Mouse (Mus musculus) kidney, embryonic 16.5 days (tissue): ENCODE data around the gene Tmem200c. TPM values are rescaled to one million over a fixed set of nuclear protein-coding genes. Genes with fewer than 3 reads are reported as not detected.
A peak's percentile ranks its signal among the peaks of the same experiment; 100 is the strongest.

ENCODE experiments used
- ATAC-seq: fragments of 200-750 bp; cut with Nextera tagmentation; 2 replicates; pipeline ENCODE4 v1.8.0; 2017; ENCODE audit warnings: moderate TSS enrichment; ENCODE audit not compliant: low FRiP score, low TSS enrichment
- H3K27ac ChIP-seq: fragments of 300-500 bp; sonication (generic); 2 replicates; pipeline ENCODE4 v1.5.1; 2014; ENCODE audit warnings: low read length
- H3K27me3 ChIP-seq: fragments of 300-500 bp; sonication (generic); 2 replicates; pipeline ENCODE4 v1.6.1; 2014; ENCODE audit warnings: low read length, control low read depth, mixed read lengths; ENCODE audit not compliant: insufficient read depth
- H3K36me3 ChIP-seq: fragments of 300-500 bp; sonication (generic); 2 replicates; pipeline ENCODE4 v1.6.1; 2014; ENCODE audit warnings: low read length, control low read depth, mixed read lengths; ENCODE audit not compliant: insufficient read depth
- H3K4me1 ChIP-seq: fragments of 300-500 bp; sonication (generic); 2 replicates; pipeline ENCODE4 v1.6.1; 2014; ENCODE audit warnings: low read length, control low read depth, mixed read lengths; ENCODE audit not compliant: insufficient read depth
- H3K4me2 ChIP-seq: fragments of 300-500 bp; sonication (generic); replicated peaks from 2 replicates; pipeline ENCODE4 v1.6.1; 2014; ENCODE audit warnings: low read depth, low read length
- H3K4me3 ChIP-seq: fragments of 300-500 bp; sonication (generic); 2 replicates; pipeline ENCODE4 v1.5.1; 2014; ENCODE audit warnings: mild to moderate bottlenecking, low read length
- H3K9ac ChIP-seq: fragments of 300-500 bp; sonication (generic); replicated peaks from 2 replicates; pipeline ENCODE4 v1.6.1; 2014; ENCODE audit warnings: low read length
- H3K9me3 ChIP-seq: fragments of 300-500 bp; sonication (generic); 2 replicates; pipeline ENCODE4 v1.6.1; 2016; ENCODE audit warnings: low read length, control low read depth
- WGBS: fragments of 180-500 bp; shearing (Covaris S2); extraction: QIAGEN DNeasy Blood & Tissue Kit; methylation state at CpG from one replicate; pipeline ENCODE4 v1.1.7; 2014; 5-methylcytosine and 5-hydroxymethylcytosine counted together
- polyA plus RNA-seq: library from polyadenylated mRNA; unstranded; fragments of >200 nt; fragmentation: Nextera tagmentation; extraction: Ambion mirVana; gene quantifications from 2 replicates; pipeline ENCODE4 v1.2.1, GENCODE M21; 2015

Gene Tmem200c
- polyA plus RNA-seq = 0.41 and 0.52 TPM in 2 replicates

GRCm38 (mm10) chr17:68826323-68826722 is at the start of gene Tmem200c:
TSS of gene Tmem200c (plus strand) at chr17:68826623.
- no peaks in the 10 kb centered on the region for H3K36me3 ChIP-seq
- no peak within 1 kb of the TSS for H3K4me3 ChIP-seq
- no peaks in the 10 kb centered on the region for H3K9me3 ChIP-seq
- ATAC-seq = no peak
- no peak within 1 kb of the TSS for H3K27ac ChIP-seq
- H3K27me3 ChIP-seq = no peaks in the 10 kb centered on the region
- H3K9ac ChIP-seq = no peak within 1 kb of the TSS
- no peaks in the 10 kb centered on the region for H3K4me1 ChIP-seq
- H3K4me2 ChIP-seq = no peak within 1 kb of the TSS
- 86% methylated on average over 6 of the region's 6 CpGs for WGBS

- H3K27ac ChIP-seq = no peak overlapping the region
- no peaks in the 10 kb centered on the region for H3K4me1 ChIP-seq
- H3K36me3 ChIP-seq = no peaks in the 10 kb centered on the region
- ATAC-seq = no peak
- H3K4me2 ChIP-seq = no peak overlapping the region
- WGBS = 86% methylated on average over 4 of the region's 4 CpGs
- H3K27me3 ChIP-seq = no peaks in the 10 kb centered on the region
- no peak overlapping the region for H3K4me3 ChIP-seq
- H3K9me3 ChIP-seq = no peaks in the 10 kb centered on the region; the same call in 1 of the 2 replicates
- no peak overlapping the region for H3K9ac ChIP-seq
Observed at GRCm38 (mm10) chr17:68793741-68794140, 32.7 kb upstream of the Tmem200c start.

GRCm38 (mm10) chr17:68836655-68837012 is 10.2 kb downstream of the Tmem200c start:
- Histone ChIP-seq H3K27ac (no peak overlapping the region), H3K4me3 (peak overlapping the region; percentile 59), H3K27me3 (peaks cover 66% of the 10 kb centered on the region), H3K4me1 (peaks cover 25% of the 10 kb centered on the region), H3K4me2 (peak overlapping the region; percentile 91), H3K9me3 (no peaks in the 10 kb centered on the region), H3K9ac (peak overlapping the region; percentile 53), H3K36me3 (no peaks in the 10 kb centered on the region)
- WGBS = 1% methylated on average over 14 of the region's 15 CpGs
- peak; percentile 43; the same call in 1 of the 2 replicates for ATAC-seq

- Histone ChIP-seq H3K4me2 (peak overlapping the region; percentile 91), H3K36me3 (no peaks in the 10 kb centered on the region), H3K4me1 (peaks cover 30% of the 10 kb centered on the region), H3K9me3 (no peaks in the 10 kb centered on the region), H3K27me3 (peaks cover 71% of the 10 kb centered on the region), H3K9ac (peak overlapping the region; percentile 53), H3K4me3 (peak overlapping the region; percentile 59), H3K27ac (no peak overlapping the region)
- peak; percentile 47; the same call in 1 of the 2 replicates for ATAC-seq
- WGBS = 1% methylated on average over 66 of the region's 72 CpGs
Observed at GRCm38 (mm10) chr17:68837013-68837858, 10.8 kb downstream of the Tmem200c start.

GRCm38 (mm10) chr17:68837859-68838194 is 11.4 kb downstream of the Tmem200c start:
- H3K4me3 ChIP-seq = peak overlapping the region; percentile 59
- no peaks in the 10 kb centered on the region for H3K36me3 ChIP-seq
- WGBS = 7% methylated on average over 4 of the region's 4 CpGs
- no peak for ATAC-seq
- no peaks in the 10 kb centered on the region for H3K9me3 ChIP-seq
- H3K4me2 ChIP-seq = peak overlapping the region; percentile 91
- peaks cover 30% of the 10 kb centered on the region for H3K4me1 ChIP-seq
- H3K27ac ChIP-seq = no peak overlapping the region
- peak overlapping the region; percentile 53; the same call in 1 of the 2 replicates for H3K9ac ChIP-seq
- H3K27me3 ChIP-seq = peaks cover 71% of the 10 kb centered on the region

GRCm38 (mm10) chr17:68839888-68840571 is 13.6 kb downstream of the Tmem200c start:
- WGBS = 10% methylated on average over 17 of the region's 17 CpGs
- Histone ChIP-seq H3K4me2 (peak overlapping the region; percentile 91), H3K9me3 (no peaks in the 10 kb centered on the region), H3K9ac (no peak overlapping the region), H3K36me3 (no peaks in the 10 kb centered on the region), H3K4me3 (peak overlapping the region; percentile 58), H3K27ac (no peak overlapping the region), H3K4me1 (peaks cover 30% of the 10 kb centered on the region), H3K27me3 (peaks cover 70% of the 10 kb centered on the region)
- no peak for ATAC-seq

GRCm38 (mm10) chr17:68840572-68840939 is 14.1 kb downstream of the Tmem200c start:
- Histone ChIP-seq H3K9me3 (no peaks in the 10 kb centered on the region), H3K27ac (no peak overlapping the region), H3K27me3 (peaks cover 68% of the 10 kb centered on the region), H3K36me3 (no peaks in the 10 kb centered on the region), H3K4me3 (peak overlapping the region; percentile 58), H3K4me2 (peak overlapping the region; percentile 91), H3K9ac (no peak overlapping the region), H3K4me1 (peaks cover 30% of the 10 kb centered on the region)
- ATAC-seq = no peak
- 8% methylated on average over 10 of the region's 10 CpGs for WGBS

GRCm38 (mm10) chr17:68841097-68841891 is 14.9 kb downstream of the Tmem200c start:
- under 1% methylated on average over 67 of the region's 75 CpGs for WGBS
- ATAC-seq = peak; percentile 78

GRCm38 (mm10) chr17:68841892-68842252 is 15.4 kb downstream of the Tmem200c start:
- WGBS = 4% methylated on average over 22 of the region's 22 CpGs
- peaks cover 26% of the 10 kb centered on the region for H3K4me1 ChIP-seq
- H3K9ac ChIP-seq = peak overlapping the region; percentile 53
- H3K4me3 ChIP-seq = peak overlapping the region; percentile 58
- H3K4me2 ChIP-seq = peak overlapping the region; percentile 91
- no peak overlapping the region for H3K27ac ChIP-seq
- H3K9me3 ChIP-seq = no peaks in the 10 kb centered on the region
- H3K36me3 ChIP-seq = no peaks in the 10 kb centered on the region
- peaks cover 55% of the 10 kb centered on the region for H3K27me3 ChIP-seq
- ATAC-seq = peak; percentile 76

More at GRCm38 (mm10) chr17:68841097-68841891, 14.9 kb downstream of the Tmem200c start:
- Histone ChIP-seq H3K4me2 (peak overlapping the region; percentile 91), H3K9ac (peak overlapping the region; percentile 53), H3K9me3 (no peaks in the 10 kb centered on the region), H3K27me3 (peaks cover 61% of the 10 kb centered on the region), H3K36me3 (no peaks in the 10 kb centered on the region), H3K4me3 (peak overlapping the region; percentile 58), H3K27ac (no peak overlapping the region), H3K4me1 (peaks cover 30% of the 10 kb centered on the region)
